Mouse (Mus musculus): ENCODE measurements around the gene Zfp12.

Zfp12 gene

DNA sequence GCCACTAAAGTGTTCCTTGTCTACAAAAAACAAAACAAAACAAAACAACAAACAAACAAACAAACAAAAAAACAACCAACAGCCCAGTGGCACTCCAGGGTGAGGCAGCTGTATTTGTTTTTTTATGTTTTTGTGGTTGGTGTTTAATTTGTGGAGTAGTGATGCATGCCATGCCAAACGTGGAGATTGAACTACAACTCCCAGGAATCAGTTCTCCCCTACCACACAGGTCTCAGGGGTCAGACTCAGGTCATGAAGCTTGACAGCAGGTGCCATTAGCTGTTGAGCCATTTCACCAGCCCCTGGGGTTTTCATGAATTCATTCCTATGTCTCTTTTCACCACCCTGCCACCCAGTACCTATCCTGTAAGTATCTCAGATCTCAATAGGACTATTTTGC, 30.4 kb downstream of the Zfp12 start:
- in situ Hi-C loops (cut with MseI, MboI) = no loop called here

- in situ Hi-C loops (cut with MseI, MboI) = no loop called here
These were observed 31.8 kb downstream of the Zfp12 start for GRCm38 (mm10) chr5:143266794-143267193.

DNA sequence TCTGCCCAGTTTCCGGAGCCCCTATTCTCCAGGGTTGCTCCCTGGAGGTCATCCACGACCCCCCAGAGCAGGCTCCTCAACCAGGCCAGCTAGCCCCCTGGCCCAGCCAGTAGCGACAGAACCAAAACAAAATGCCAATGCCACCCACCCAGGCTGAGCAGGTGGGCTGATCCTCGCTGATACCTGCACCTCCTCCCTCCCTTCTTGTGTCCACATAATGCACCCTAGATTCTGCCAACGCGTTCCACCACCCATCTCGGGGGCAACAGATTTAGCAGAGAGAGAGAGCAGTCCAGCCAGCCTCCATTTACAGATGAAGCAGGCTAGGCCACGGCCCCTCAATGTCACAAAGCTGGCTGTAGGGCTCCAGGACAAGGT, 34.0 kb downstream of the Zfp12 start:
- in situ Hi-C loops (cut with MseI, MboI) = no loop called here

- in situ Hi-C loops (cut with MseI, MboI) = no loop called here
These were observed 34.6 kb downstream of the Zfp12 start, which contains the start of gene Zfp316 for GRCm38 (mm10) chr5:143269363-143270150. Gene Zfp316 (minus strand): TSS chr5:143270022.

DNA sequence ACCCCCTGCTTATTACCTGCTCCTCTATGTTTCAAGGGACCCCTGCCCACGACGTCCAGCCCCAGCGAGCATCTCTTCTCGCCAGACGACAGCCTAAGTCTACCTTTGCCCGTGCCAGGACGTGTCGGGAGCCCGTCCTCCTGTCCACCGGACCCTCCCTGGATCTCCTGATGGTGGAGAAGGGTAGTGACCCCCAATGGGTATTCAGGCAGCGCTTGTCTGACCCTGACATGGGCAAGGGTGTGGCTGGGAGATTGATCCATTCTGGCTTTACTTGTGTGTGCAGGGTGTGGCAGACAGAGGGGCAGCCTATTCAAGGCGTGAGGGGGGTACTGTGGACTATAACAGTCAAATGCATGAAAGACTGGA, 35.2 kb downstream of the Zfp12 start:
- in situ Hi-C loops (cut with MseI, MboI) = no loop called here

DNA sequence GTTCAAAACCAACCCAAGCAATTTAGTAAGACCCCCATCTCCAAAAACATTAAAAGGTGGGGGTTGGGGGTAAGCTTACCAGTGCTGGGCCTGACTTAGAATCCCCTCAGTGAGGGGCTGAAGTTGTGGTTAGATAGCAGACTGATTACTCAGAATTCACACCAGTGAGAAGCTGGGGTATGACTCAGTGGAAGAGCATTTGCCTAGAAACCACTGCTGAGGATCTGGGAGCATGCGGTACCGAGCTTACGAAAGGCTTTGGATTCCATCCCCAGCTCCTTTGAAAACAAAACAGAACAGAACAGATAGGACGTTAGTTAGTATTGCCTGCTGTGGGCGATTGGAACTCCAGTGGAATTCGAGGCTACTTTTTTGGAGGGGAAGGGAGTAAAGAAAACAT, 36.7 kb downstream of the Zfp12 start:
- in situ Hi-C loops (cut with MseI, MboI) = no loop called here

- in situ Hi-C loops (cut with MseI, MboI) = no loop called here
These were observed 37.1 kb downstream of the Zfp12 start for GRCm38 (mm10) chr5:143272108-143272507.

DNA sequence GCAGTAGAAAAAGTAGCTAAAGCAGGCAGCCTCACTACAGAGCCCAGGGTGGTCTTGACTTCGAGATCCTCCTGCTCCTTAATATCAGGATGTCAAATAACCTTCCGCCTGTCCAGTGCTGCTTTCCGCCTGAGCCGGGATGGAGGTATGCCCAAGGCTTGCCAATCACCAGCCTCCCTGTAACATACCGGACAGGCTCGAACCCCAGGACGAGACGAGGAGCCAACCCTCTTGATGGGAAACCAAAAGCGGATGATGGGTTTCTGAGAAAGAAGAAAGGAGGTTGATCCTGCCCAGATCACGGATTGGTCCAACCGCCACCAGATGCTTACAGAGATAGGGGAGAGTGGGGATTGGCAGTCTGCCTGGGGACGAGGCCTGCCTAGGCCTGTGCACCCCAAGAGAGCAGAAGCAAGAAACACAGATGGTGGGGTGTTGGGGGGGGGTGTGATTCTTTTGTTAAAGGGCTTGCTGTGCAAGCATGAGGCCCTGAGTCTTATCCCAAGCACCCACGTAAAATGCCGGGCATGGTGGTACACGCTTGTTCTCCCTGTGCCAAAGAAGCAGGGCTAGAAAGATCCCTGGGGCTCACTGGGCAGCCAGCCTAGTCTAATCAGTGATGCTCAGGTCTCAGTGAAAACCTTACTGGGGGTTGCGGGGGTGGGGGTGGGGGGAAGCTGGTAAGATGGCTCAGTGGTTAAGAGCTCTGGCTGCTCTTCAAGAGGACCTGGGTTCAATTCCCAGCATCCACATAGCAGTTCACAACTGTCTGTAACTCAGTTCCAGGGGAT, 37.8 kb downstream of the Zfp12 start:
- in situ Hi-C loops (cut with MseI, MboI) = no loop called here

GRCm38 (mm10) chr5:143275761-143276160, 40.8 kb downstream of the Zfp12 start:
- in situ Hi-C loops (cut with MseI, MboI) = no loop called here

DNA sequence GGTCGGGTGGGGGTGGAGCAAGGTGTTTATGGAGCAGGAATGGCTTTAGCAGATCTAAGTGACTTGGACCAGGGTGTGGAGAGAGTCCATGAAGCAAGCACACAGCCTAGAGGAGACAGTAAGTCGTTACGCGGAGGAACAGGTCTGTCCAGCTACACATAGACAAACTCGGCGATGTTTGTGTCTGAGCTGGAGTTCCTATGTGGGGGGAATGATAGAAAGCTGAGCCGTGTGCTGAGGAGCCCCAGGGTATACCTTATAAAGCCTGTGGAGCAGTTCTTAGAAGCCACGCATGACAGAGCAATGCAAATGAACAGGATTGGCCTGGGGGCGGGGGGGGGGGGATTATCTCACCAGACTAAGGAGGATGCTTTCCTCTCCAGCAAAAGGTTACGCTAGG, 44.3 kb downstream of the Zfp12 start:
- in situ Hi-C loops (cut with MseI, MboI) = no loop called here

DNA sequence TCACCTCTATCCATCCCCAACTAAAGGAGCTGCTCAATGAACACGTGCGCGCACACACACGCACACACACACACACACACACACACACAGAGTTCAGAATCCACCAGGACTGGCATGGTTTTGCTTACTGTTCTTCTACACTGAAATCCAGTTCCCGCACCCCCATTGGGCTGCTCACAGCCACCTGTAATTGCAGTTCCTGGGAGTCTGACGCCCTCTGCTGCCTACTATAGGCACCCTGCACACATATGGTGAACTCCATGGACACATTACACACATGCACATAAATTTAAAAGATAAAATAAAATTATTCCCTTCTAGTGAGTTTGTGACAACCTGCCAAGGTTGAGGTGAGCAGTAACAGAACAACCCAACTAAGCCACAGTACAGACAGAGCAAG, 49.8 kb downstream of the Zfp12 start:
- in situ Hi-C loops (cut with MseI, MboI) = no loop called here

GRCm38 (mm10) chr5:143287774-143288328, 52.9 kb downstream of the Zfp12 start:
- in situ Hi-C loops (cut with MseI, MboI) = no loop called here

- in situ Hi-C loops (cut with MseI, MboI) = no loop called here
These were observed 53.5 kb downstream of the Zfp12 start for GRCm38 (mm10) chr5:143288378-143288911.

- in situ Hi-C loops (cut with MseI, MboI) = no loop called here
These were observed 54.3 kb downstream of the Zfp12 start for GRCm38 (mm10) chr5:143289299-143289698.

DNA sequence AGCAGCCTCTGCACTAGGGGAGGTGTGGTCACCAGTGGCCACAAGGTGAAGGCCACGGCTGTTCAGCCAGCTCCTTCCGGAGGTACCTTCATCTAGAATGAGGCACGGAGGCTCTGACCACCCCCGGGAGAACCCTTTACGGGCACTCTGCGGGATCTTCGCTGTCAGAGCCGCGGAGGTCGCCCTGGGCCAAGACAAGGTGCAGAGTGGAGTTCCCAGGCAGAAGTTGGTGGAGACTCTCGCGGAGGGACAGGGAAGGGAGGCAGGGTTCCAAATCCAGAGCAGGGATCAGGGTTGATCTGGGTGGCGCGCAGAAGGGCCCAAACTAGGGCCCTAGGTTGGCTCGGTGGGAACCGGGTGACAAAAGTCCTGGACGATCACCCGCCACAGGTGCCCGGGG, 57.9 kb downstream of the Zfp12 start:
- in situ Hi-C loops (cut with MseI, MboI) = loop anchor here (5.0 to 10.0 kb wide), 2 partner anchors 116 to 118 kb away; no protein-coding TSS in a partner anchor

DNA sequence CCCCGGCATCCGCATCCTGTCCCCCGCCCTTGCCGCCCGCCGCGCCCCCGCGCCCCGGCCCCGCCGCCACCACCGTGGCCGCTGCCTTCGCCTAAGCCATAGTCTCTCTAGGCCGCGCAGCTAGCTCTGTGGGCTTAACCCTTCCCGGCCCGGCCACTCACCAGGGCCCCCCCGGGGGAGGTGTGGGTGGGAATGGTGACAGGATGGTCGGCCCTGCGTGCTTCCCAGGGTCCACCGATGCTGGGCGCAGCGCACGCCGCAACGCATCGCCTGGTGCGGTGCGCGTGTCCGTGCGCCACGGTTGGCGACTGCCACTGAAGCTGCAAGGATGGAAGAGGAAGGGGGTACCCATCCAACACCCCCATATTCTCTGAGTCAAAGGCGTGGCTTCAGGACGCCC, 58.4 kb downstream of the Zfp12 start, which contains the start of gene Zfp853:
TSS of gene Zfp853 (minus strand) at position 220 of the 400 bp plus-strand sequence.
- in situ Hi-C loops (cut with MseI, MboI) = loop anchor here (5.0 to 10.0 kb wide), 2 partner anchors 116 to 119 kb away; no protein-coding TSS in a partner anchor

DNA sequence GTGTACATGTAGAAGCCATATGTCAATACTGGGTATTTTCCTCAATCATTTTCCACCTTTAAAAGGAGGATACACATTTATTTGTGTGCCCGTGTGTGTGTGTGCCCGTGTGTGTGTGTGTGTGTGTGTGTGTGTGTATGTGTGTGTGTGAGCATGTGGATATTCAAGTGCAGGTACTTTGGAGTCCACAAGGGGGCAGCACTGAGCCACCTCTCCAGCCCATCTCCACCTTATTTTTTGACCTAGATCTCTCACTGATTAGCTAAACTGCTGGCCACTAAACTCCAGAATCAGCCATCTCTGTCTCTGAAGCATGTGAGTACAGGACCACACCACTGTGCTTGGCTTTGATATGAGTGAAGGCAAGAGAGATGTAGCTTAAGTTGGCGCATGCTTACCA, 59.9 kb downstream of the Zfp12 start:
- in situ Hi-C loops (cut with MseI, MboI) = loop anchor here (5.0 to 10.0 kb wide), 2 partner anchors 118 to 120 kb away; no protein-coding TSS in a partner anchor

DNA sequence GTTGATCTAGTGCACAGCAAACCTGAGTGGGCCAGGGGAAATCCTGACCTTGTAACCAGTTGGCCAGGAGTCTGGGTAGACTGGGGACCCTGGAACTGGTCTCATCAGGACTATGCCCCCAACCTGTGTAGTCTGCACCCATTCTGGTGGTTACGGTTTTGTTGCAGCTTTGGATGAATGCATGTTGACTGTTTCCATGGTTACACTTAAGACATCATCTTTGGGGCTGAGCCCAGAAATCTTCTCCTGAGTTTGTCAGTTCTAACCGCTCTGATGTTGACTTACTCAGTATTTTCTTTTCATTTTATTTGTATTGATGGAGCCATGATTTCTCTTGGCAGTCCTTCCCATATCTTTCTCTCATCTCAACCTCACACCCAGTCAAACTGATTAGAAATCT, 60.4 kb downstream of the Zfp12 start:
- in situ Hi-C loops (cut with MseI, MboI) = loop anchor here in 1 of 2 experiments (10.0 kb wide), 1 partner anchor 121 kb away; no protein-coding TSS in a partner anchor

DNA sequence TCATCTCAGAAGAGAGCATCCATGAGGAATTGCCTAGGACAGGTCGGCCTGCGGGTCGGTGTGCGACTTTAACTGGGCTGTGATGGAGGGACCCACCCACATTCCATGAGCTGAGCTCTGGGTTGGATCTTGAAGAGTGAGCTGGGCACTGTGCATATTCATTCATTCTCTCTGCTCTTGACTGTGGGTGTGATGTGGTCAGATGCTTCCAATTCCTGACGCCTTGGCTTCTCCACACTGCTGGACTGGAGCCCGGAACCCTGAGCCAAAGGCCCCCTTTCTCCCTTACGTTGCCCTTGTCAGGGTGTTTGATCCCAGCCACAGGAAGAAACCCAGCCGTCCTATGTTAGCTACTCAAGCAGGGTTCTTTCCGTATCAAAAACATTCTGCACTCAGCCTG, 63.0 kb downstream of the Zfp12 start:
- in situ Hi-C loops (cut with MseI, MboI) = loop anchor here in 1 of 2 experiments (10.0 kb wide), 1 partner anchor 123 kb away; no protein-coding TSS in a partner anchor

GRCm38 (mm10) chr5:143298391-143298790, 63.4 kb downstream of the Zfp12 start:
- in situ Hi-C loops (cut with MseI, MboI) = loop anchor here in 1 of 2 experiments (10.0 kb wide), 1 partner anchor 124 kb away; no protein-coding TSS in a partner anchor

All from mouse trophoblast stem cell (cell line).